Mouse (Mus musculus): ENCODE results near the gene Slc39a3.

The Slc39a3 gene

DNA sequence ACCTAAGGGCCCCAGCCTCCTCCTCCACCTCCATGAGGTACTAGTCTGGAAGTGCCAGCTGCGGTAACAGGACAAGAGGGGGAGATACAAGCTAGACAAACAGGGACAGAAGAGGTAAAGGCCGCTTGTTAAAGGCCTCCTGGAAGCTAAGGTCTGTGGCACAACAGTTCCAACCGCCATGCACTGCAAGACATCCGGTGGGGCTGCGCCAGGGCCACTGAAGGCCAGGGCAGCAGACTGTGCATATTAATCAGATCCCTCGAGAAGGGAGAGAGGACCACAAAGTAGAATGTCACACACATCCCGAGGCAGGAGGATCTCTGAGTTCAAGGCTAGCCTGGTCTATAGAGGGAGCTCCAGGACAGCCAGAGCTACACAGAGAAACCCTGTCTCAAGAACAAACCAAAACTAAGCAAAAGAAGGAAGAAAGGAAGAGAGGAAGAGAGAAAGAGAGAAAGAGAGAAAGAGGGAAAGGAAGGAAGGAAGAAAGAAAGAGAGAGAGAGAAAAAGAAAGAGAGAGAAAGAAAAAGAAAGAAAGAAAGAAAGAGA, 55.6 kb downstream of the Slc39a3 start:
- DNase-seq, result no peak
